Mouse (Mus musculus): Measurements from ENCODE around the gene Tbx6. TPM values are rescaled to one million over a fixed set of nuclear protein-coding genes. Genes with fewer than 3 reads are reported as not detected.

Gene Tbx6
- polyA plus RNA-seq, 1 experiment from 2014 or later = 0.25 TPM

- 0 out of 2 replicates have a peak, but pooled peaks cover 2% of the 10 kb centered on the region for H3K4me1 ChIP-seq (replicated peaks; ENCODE audit: control insufficient read depth, insufficient read depth, low read length)
- H3K9ac ChIP-seq (ENCODE audit: low read length) = no peak overlapping the region
- no peak overlapping the region for H3K4me2 ChIP-seq (ENCODE audit: low read depth, low read length)
- peak; percentile 56; the same call in 1 of the 2 replicates for ATAC-seq (ENCODE audit: low read depth)
- WGBS = 66% methylated on average over 8 of the region's 8 CpGs
- no peaks in the 10 kb centered on the region for H3K9me3 ChIP-seq (ENCODE audit: control insufficient read depth, low read length)
- H3K27ac ChIP-seq (ENCODE audit: low read length) = no peak overlapping the region
- H3K27me3 ChIP-seq (ENCODE audit: control insufficient read depth, insufficient read depth, low read depth, low read length) = no peaks in the 10 kb centered on the region
- no peaks in the 10 kb centered on the region for H3K36me3 ChIP-seq (ENCODE audit: control insufficient read depth, insufficient read depth, low read length)
- H3K4me3 ChIP-seq (ENCODE audit: low read length) = no peak overlapping the region
Observed at GRCm38 (mm10) chr7:126816494-126816893, 35.2 kb downstream of the Tbx6 start.

- no peaks in the 10 kb centered on the region for H3K9me3 ChIP-seq (ENCODE audit: control insufficient read depth, low read length)
Observed at GRCm38 (mm10) chr7:126817595-126817994, 36.3 kb downstream of the Tbx6 start.

DNA sequence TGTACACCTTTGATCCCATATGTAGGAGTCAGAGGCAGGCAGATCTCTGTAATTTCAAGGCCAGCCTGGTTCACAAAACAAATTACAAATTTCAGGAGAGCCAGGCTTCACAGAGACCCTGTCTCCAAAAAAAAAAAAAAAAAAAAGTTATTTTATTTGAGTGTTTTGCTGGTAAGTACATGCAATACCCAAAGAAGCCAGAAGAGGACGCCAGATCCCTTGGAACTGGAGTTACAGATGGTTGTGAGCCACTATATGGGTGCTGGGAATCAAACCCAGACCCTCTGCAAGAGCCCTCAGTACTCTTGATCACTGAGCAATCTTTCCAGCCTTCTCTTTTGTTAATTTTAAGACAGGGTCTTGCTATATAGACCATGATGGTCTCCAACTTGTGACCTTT lies 37.5 kb downstream of the Tbx6 start:
- WGBS = 29% methylated on average over 1 of the region's 1 CpGs
- Histone ChIP-seq H3K9me3 (ENCODE audit: control insufficient read depth, low read length) (no peaks in the 10 kb centered on the region), H3K9ac (ENCODE audit: low read length) (no peak overlapping the region), H3K4me2 (ENCODE audit: low read depth, low read length) (no peak overlapping the region), H3K36me3 (ENCODE audit: control insufficient read depth, insufficient read depth, low read length) (no peaks in the 10 kb centered on the region), H3K4me3 (ENCODE audit: low read length) (no peak overlapping the region), H3K27ac (ENCODE audit: low read length) (no peak overlapping the region), H3K27me3 (ENCODE audit: control insufficient read depth, insufficient read depth, low read depth, low read length) (peaks cover 8% of the 10 kb centered on the region), H3K4me1 (replicated peaks; ENCODE audit: control insufficient read depth, insufficient read depth, low read length) (peaks cover 6% of the 10 kb centered on the region; the same call in 1 of the 2 replicates)
- ATAC-seq (ENCODE audit: low read depth) = no peak

More at GRCm38 (mm10) chr7:126817595-126817994, 36.3 kb downstream of the Tbx6 start:
- Histone ChIP-seq H3K4me3 (ENCODE audit: low read length) (no peak overlapping the region), H3K27ac (ENCODE audit: low read length) (no peak overlapping the region), H3K27me3 (ENCODE audit: control insufficient read depth, insufficient read depth, low read depth, low read length) (no peaks in the 10 kb centered on the region; the same call in 1 of the 2 replicates), H3K4me1 (replicated peaks; ENCODE audit: control insufficient read depth, insufficient read depth, low read length) (0 out of 2 replicates have a peak, but pooled peaks cover 2% of the 10 kb centered on the region), H3K36me3 (ENCODE audit: control insufficient read depth, insufficient read depth, low read length) (no peaks in the 10 kb centered on the region), H3K4me2 (ENCODE audit: low read depth, low read length) (no peak overlapping the region), H3K9ac (ENCODE audit: low read length) (no peak overlapping the region)
- 65% methylated on average over 7 of the region's 7 CpGs for WGBS
- ATAC-seq (ENCODE audit: low read depth) = no peak

DNA sequence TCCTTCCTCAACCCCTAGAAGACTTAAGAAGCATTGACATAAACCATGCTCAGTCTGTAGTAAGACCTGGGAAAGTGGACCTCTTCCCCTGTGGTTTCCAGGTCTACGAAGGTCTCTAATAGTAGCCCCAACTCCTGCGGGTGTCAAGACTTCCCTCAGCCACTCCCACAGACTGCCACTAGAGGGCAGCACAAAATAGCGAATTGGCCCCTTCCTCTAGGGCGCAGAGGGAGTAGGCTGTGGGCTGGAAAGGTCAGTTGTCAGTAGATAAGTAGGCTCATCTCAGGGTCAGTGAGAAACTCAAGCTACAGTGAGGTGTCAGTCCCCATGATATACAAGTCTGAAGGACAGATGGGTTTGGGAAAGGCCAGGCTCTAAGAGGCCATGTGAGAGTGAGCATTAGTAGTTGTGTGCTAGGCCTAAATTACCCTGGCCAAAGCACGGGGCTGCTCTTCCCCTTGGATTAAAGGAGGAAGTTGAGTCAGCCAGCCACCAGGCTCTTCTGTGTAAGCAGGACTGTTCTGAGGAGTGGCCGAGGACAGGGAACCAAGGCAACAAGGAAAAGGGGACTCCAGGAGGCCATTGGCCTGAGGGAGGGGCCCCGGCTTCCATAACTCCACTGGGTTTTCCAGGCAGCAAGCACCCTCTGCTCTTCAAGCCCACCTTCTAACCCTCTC lies 40.7 kb downstream of the Tbx6 start:
- H3K9ac ChIP-seq (ENCODE audit: low read length) = no peak overlapping the region
- 21% methylated on average over 7 of the region's 7 CpGs for WGBS
- H3K9me3 ChIP-seq (ENCODE audit: control insufficient read depth, low read length) = no peaks in the 10 kb centered on the region
- H3K27me3 ChIP-seq (ENCODE audit: control insufficient read depth, insufficient read depth, low read depth, low read length) = peaks cover 15% of the 10 kb centered on the region
- no peak overlapping the region for H3K4me2 ChIP-seq (ENCODE audit: low read depth, low read length)
- peaks cover 5% of the 10 kb centered on the region; the same call in 1 of the 2 replicates for H3K4me1 ChIP-seq (replicated peaks; ENCODE audit: control insufficient read depth, insufficient read depth, low read length)
- no peak overlapping the region for H3K4me3 ChIP-seq (ENCODE audit: low read length)
- no peak overlapping the region for H3K27ac ChIP-seq (ENCODE audit: low read length)
- no peaks in the 10 kb centered on the region for H3K36me3 ChIP-seq (ENCODE audit: control insufficient read depth, insufficient read depth, low read length)
- peak; percentile 55 for ATAC-seq (ENCODE audit: low read depth)

GRCm38 (mm10) chr7:126822741-126823140 lies 41.5 kb downstream of the Tbx6 start:
- 16% methylated on average over 9 of the region's 9 CpGs for WGBS
- Histone ChIP-seq H3K4me3 (ENCODE audit: low read length) (no peak overlapping the region), H3K4me1 (replicated peaks; ENCODE audit: control insufficient read depth, insufficient read depth, low read length) (peaks cover 5% of the 10 kb centered on the region; the same call in 1 of the 2 replicates), H3K9me3 (ENCODE audit: control insufficient read depth, low read length) (no peaks in the 10 kb centered on the region), H3K27ac (ENCODE audit: low read length) (no peak overlapping the region), H3K36me3 (ENCODE audit: control insufficient read depth, insufficient read depth, low read length) (no peaks in the 10 kb centered on the region), H3K4me2 (ENCODE audit: low read depth, low read length) (no peak overlapping the region), H3K9ac (ENCODE audit: low read length) (no peak overlapping the region), H3K27me3 (ENCODE audit: control insufficient read depth, insufficient read depth, low read depth, low read length) (peaks cover 15% of the 10 kb centered on the region)
- ATAC-seq (ENCODE audit: low read depth) = no peak

DNA sequence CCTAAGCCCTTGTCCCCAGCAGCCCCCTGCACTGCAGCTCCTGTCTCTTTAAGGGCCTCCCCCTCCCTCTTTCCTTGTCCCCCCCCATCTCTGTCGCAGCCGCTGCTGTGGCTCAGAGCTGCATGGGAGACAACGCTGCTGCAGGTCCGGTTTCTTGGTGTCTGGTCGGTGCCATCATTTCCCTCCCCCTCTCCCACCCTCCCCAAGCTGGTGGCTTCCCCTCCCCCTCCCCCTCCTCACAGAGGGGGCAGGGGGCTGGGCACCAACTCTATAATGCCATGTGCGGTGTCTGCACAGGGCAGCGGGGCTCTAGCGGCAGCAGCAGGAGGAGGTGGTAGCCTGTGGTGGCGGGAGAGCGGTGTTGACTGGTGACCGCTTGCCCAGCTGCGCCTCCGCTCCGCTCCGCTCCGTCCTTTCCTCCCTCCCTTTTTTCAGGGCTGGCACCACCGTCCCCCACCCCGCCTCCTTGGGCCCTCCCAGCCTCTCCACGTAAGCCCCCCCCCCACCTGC lies 42.0 kb downstream of the Tbx6 start:
- no peak for ATAC-seq (ENCODE audit: low read depth)
- peak overlapping the region; percentile 20; the same call in 1 of the 2 replicates for H3K9ac ChIP-seq (ENCODE audit: low read length)
- H3K27me3 ChIP-seq (ENCODE audit: control insufficient read depth, insufficient read depth, low read depth, low read length) = peaks cover 15% of the 10 kb centered on the region
- H3K4me3 ChIP-seq (ENCODE audit: low read length) = peak overlapping the region; percentile 28
- peak overlapping the region; percentile 54 for H3K4me2 ChIP-seq (ENCODE audit: low read depth, low read length)
- WGBS = 0% methylated on average over 11 of the region's 19 CpGs
- H3K9me3 ChIP-seq (ENCODE audit: control insufficient read depth, low read length) = no peaks in the 10 kb centered on the region
- H3K36me3 ChIP-seq (ENCODE audit: control insufficient read depth, insufficient read depth, low read length) = no peaks in the 10 kb centered on the region
- H3K4me1 ChIP-seq (replicated peaks; ENCODE audit: control insufficient read depth, insufficient read depth, low read length) = peaks cover 5% of the 10 kb centered on the region; the same call in 1 of the 2 replicates
- H3K27ac ChIP-seq (ENCODE audit: low read length) = no peak overlapping the region

DNA sequence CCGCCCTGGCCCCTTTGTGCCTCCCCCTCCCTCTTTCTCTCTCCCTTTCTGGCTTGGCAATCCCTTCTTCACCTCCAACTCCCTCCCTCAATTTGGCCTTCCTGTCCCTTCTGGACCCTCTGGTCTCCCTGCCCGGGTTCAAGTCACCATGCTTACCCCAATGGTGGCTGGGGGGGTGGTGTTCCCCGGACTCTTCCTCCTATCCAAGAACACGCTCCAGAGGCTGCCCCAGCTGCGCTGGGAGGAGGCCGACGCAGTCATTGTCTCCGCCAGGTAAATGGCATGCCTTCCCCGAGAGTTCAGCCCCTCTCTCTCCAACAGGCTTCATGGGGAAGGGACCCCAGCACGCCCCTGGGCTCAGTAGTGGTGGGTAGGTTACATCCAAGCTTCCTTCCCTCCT lies 42.7 kb downstream of the Tbx6 start:
- no peak for ATAC-seq (ENCODE audit: low read depth)
- Histone ChIP-seq H3K4me3 (ENCODE audit: low read length) (no peak overlapping the region), H3K4me2 (ENCODE audit: low read depth, low read length) (no peak overlapping the region), H3K36me3 (ENCODE audit: control insufficient read depth, insufficient read depth, low read length) (no peaks in the 10 kb centered on the region), H3K9me3 (ENCODE audit: control insufficient read depth, low read length) (no peaks in the 10 kb centered on the region), H3K27me3 (ENCODE audit: control insufficient read depth, insufficient read depth, low read depth, low read length) (peaks cover 15% of the 10 kb centered on the region), H3K27ac (ENCODE audit: low read length) (no peak overlapping the region), H3K4me1 (replicated peaks; ENCODE audit: control insufficient read depth, insufficient read depth, low read length) (peaks cover 5% of the 10 kb centered on the region; the same call in 1 of the 2 replicates), H3K9ac (ENCODE audit: low read length) (no peak overlapping the region)
- WGBS = 11% methylated on average over 10 of the region's 10 CpGs

DNA sequence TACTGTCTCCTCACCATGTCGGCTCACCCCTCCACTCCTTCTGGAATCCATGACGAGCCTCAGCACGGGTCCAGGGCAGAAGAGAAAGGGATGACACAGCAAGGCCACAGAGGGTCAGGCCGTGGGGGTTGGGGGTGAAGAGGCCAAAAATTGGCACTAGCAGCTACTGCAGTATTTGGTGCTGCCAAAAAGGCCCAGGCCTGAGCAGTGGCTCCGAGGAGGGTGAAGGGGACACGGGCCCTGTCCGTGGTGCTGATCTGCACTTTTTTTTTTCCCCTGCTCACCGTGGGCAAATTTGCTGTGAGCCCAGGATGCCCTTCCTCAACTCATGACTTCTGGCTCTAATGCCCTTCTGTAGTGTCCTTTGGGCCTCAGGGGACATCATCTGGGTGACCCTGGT lies 44.1 kb downstream of the Tbx6 start:
- H3K36me3 ChIP-seq (ENCODE audit: control insufficient read depth, insufficient read depth, low read length) = no peaks in the 10 kb centered on the region

GRCm38 (mm10) chr7:126825952-126826351 lies 44.7 kb downstream of the Tbx6 start:
- H3K4me3 ChIP-seq (ENCODE audit: low read length) = no peak overlapping the region
- H3K4me2 ChIP-seq (ENCODE audit: low read depth, low read length) = no peak overlapping the region
- WGBS = 65% methylated on average over 5 of the region's 5 CpGs
- peaks cover 5% of the 10 kb centered on the region; the same call in 1 of the 2 replicates for H3K4me1 ChIP-seq (replicated peaks; ENCODE audit: control insufficient read depth, insufficient read depth, low read length)
- no peaks in the 10 kb centered on the region for H3K36me3 ChIP-seq (ENCODE audit: control insufficient read depth, insufficient read depth, low read length)
- no peak overlapping the region for H3K27ac ChIP-seq (ENCODE audit: low read length)
- no peak for ATAC-seq (ENCODE audit: low read depth)
- no peak overlapping the region for H3K9ac ChIP-seq (ENCODE audit: low read length)
- no peaks in the 10 kb centered on the region for H3K9me3 ChIP-seq (ENCODE audit: control insufficient read depth, low read length)
- H3K27me3 ChIP-seq (ENCODE audit: control insufficient read depth, insufficient read depth, low read depth, low read length) = peaks cover 15% of the 10 kb centered on the region

More for the DNA sequence above, 44.1 kb downstream of the Tbx6 start:
- Histone ChIP-seq H3K4me3 (ENCODE audit: low read length) (no peak overlapping the region), H3K27me3 (ENCODE audit: control insufficient read depth, insufficient read depth, low read depth, low read length) (peaks cover 15% of the 10 kb centered on the region), H3K9me3 (ENCODE audit: control insufficient read depth, low read length) (no peaks in the 10 kb centered on the region), H3K4me1 (replicated peaks; ENCODE audit: control insufficient read depth, insufficient read depth, low read length) (peaks cover 5% of the 10 kb centered on the region; the same call in 1 of the 2 replicates), H3K4me2 (ENCODE audit: low read depth, low read length) (no peak overlapping the region), H3K27ac (ENCODE audit: low read length) (no peak overlapping the region), H3K9ac (ENCODE audit: low read length) (no peak overlapping the region)
- 14% methylated on average over 8 of the region's 8 CpGs for WGBS
- no peak for ATAC-seq (ENCODE audit: low read depth)

Data from lung, embryonic 16.5 days (tissue).